Mouse (Mus musculus) neural tube, embryonic 11.5 days (tissue): ENCODE measurements around the gene Utp20. TPM values are rescaled to one million over a fixed set of nuclear protein-coding genes. Genes with fewer than 3 reads are reported as not detected.
"Not testable (repeated sequence)": the region's sequence is repeated elsewhere in the genome, so short reads cannot be mapped to it uniquely, and the experiment has no call there.

Experiments used
- ATAC-seq: fragments of 200-750 bp; cut with Nextera tagmentation; 2 replicates; pipeline ENCODE4 v1.8.0; 2017; ENCODE audit warnings: moderate number of reproducible peaks, mild to moderate bottlenecking, moderate TSS enrichment, moderate library complexity; ENCODE audit not compliant: insufficient read depth, low FRiP score, low TSS enrichment
- DNase-seq: peaks from one replicate; pipeline ENCODE4 v3.0.0-alpha.2; 2015; ENCODE audit warnings: low spot score
- H3K27ac ChIP-seq: fragments of 300-500 bp; sonication (generic); 2 replicates; pipeline ENCODE4 v1.5.1; 2014; ENCODE audit warnings: low read depth, mild to moderate bottlenecking, low read length
- H3K27me3 ChIP-seq: fragments of 300-500 bp; sonication (generic); 2 replicates; pipeline ENCODE4 v1.6.1; 2014; ENCODE audit warnings: mild to moderate bottlenecking, low read length, mixed read lengths; ENCODE audit not compliant: control insufficient read depth, insufficient read depth
- H3K36me3 ChIP-seq: fragments of 300-500 bp; sonication (generic); 2 replicates; pipeline ENCODE4 v1.6.1; 2014; ENCODE audit warnings: mild to moderate bottlenecking, low read length, moderate library complexity, mixed read lengths; ENCODE audit not compliant: control insufficient read depth, insufficient read depth
- H3K4me1 ChIP-seq: fragments of 300-500 bp; sonication (generic); 2 replicates; pipeline ENCODE4 v1.6.1; 2014; ENCODE audit warnings: low read length, mixed read lengths; ENCODE audit not compliant: control insufficient read depth, insufficient read depth
- H3K4me2 ChIP-seq: fragments of 300-500 bp; sonication (generic); 2 replicates; pipeline ENCODE4 v1.6.1; 2014; ENCODE audit warnings: low read depth, mild to moderate bottlenecking, moderate library complexity
- H3K4me3 ChIP-seq: fragments of 300-500 bp; sonication (generic); 2 replicates; pipeline ENCODE4 v1.5.1; 2014; ENCODE audit warnings: low read depth, low read length
- H3K9ac ChIP-seq: fragments of 300-500 bp; sonication (generic); 2 replicates; pipeline ENCODE4 v1.6.1; 2014; ENCODE audit warnings: mild to moderate bottlenecking, low read length
- H3K9me3 ChIP-seq: fragments of 300-500 bp; sonication (generic); 2 replicates; pipeline ENCODE4 v1.6.1; 2016; ENCODE audit warnings: low read length; ENCODE audit not compliant: control insufficient read depth
- WGBS: fragments of 180-500 bp; shearing (Covaris S2); extraction: QIAGEN DNeasy Blood & Tissue Kit; methylation state at CpG from one replicate; pipeline ENCODE4 v1.1.7; 2014; 5-methylcytosine and 5-hydroxymethylcytosine counted together
- polyA plus RNA-seq: library from polyadenylated mRNA; unstranded; fragments of >200 nt; fragmentation: Nextera tagmentation; extraction: Ambion mirVana; gene quantifications from 2 replicates; pipeline ENCODE4 v1.2.1, GENCODE M21; 2014

Utp20 gene
- polyA plus RNA-seq, 1 experiment from 2014 or later: 20.6 TPM

DNA sequence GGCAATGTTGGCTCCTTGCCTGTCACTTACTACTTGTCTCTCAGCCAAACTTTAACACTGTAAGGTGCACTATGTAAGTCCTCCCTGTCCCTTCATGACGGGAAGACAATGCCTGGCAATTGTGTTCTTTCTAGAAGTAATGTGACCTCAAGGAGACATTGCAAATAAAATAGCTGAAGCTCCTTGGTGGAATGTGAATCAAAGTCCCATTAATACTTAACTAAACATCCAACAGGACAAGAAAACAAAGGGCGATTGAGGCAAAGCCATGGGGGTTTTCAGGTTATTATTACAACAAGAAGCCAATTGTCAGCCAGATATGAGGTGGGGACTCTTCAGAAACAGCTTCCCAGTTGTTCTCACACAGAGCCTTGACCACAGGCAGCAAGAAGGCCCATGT, 7.6 kb upstream of the Utp20 start:
- H3K27me3 ChIP-seq: no peaks in the 10 kb centered on the region
- ATAC-seq (no peak), DNase-seq (no peak)
- H3K9me3 ChIP-seq: no peaks in the 10 kb centered on the region
- 71% methylated on average over 2 of the region's 2 CpGs for whole genome bisulfite sequencing
- H3K4me3 ChIP-seq: no peak overlapping the region
- H3K4me1 ChIP-seq: no peaks in the 10 kb centered on the region
- no peak overlapping the region for H3K27ac ChIP-seq
- H3K36me3 ChIP-seq: no peaks in the 10 kb centered on the region
- no peak overlapping the region for H3K4me2 ChIP-seq
- H3K9ac ChIP-seq: no peak overlapping the region

- Histone ChIP-seq H3K4me2 (no peak overlapping the region), H3K9ac (no peak overlapping the region), H3K27ac (no peak overlapping the region), H3K9me3 (no peaks in the 10 kb centered on the region), H3K36me3 (no peaks in the 10 kb centered on the region), H3K4me1 (peaks cover 3% of the 10 kb centered on the region; the same call in 1 of the 2 replicates), H3K27me3 (no peaks in the 10 kb centered on the region), H3K4me3 (no peak overlapping the region)
- no peak for DNase-seq
- ATAC-seq: no peak
Observed at GRCm38 (mm10) chr10:88828361-88828760, 1.8 kb upstream of the Utp20 start.

DNA sequence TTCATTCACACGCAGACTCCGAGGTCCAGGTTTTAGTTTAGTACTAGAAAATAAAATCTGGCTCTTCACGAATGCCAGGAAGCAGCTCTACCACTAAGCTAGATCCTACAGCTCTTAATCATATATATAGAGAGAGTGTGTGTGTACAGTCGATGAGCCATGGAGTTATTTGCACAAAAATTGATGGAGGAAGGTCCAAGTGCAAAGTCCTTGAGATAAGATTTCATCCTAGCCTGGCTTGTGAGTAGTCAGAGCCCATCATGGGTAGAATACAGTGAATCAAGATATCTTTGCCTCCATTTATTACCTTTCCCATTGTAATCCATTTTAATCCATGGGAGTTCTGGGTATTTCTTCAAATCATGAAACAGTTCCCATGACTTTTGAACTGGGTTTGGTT, 992 bp upstream of the Utp20 start:
- H3K27ac ChIP-seq: no peak overlapping the region
- H3K9ac ChIP-seq: no peak overlapping the region
- 91% methylated on average over 4 of the region's 4 CpGs for WGBS
- H3K27me3 ChIP-seq: no peaks in the 10 kb centered on the region
- H3K4me1 ChIP-seq: peaks cover 3% of the 10 kb centered on the region; the same call in 1 of the 2 replicates
- no peak overlapping the region; the same call in 1 of the 2 replicates for H3K4me3 ChIP-seq
- ATAC-seq: no peak
- no peaks in the 10 kb centered on the region for H3K9me3 ChIP-seq
- no peak overlapping the region for H3K4me2 ChIP-seq
- no peaks in the 10 kb centered on the region for H3K36me3 ChIP-seq
- no peak for DNase-seq

GRCm38 (mm10) chr10:88826947-88827306, 323 bp upstream of the Utp20 start:
- H3K4me2 ChIP-seq: peak overlapping the region; percentile 49
- not testable (repeated sequence) for DNase-seq, H3K27ac ChIP-seq, H3K9me3 ChIP-seq, H3K4me1 ChIP-seq, H3K36me3 ChIP-seq, H3K27me3 ChIP-seq
- H3K9ac ChIP-seq: peak overlapping the region; percentile 45
- 4% methylated on average over 6 of the region's 6 CpGs for WGBS
- H3K4me3 ChIP-seq: peak overlapping the region; percentile 89
- ATAC-seq: peak; percentile 43; the same call in 1 of the 2 replicates

DNA sequence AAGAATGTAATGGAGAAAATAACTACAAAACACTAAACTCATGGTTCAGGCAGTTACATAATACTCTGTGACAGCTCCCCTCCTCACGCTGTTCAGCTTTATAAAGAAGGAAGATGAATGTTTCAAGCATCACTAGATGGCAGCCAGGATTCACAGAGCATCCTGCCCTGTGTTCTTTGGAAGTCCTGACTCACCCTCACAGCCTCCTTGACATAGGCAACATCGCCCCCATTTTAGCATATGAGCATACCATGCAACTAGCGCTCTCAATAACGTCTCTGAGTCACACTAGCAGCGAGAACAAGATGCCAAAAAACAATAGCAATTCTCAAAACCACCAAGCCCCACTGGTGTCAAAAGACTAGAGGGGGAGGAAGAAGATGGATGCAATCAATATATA, 9.3 kb downstream of the Utp20 start:
- Histone ChIP-seq H3K27ac (no peak overlapping the region), H3K9me3 (no peaks in the 10 kb centered on the region), H3K27me3 (no peaks in the 10 kb centered on the region), H3K4me1 (no peaks in the 10 kb centered on the region), H3K36me3 (peaks cover 8% of the 10 kb centered on the region), H3K4me3 (no peak overlapping the region), H3K4me2 (no peak overlapping the region), H3K9ac (no peak overlapping the region)
- no peak for DNase-seq
- 90% methylated on average over 5 of the region's 5 CpGs for WGBS
- ATAC-seq: no peak

- no peaks in the 10 kb centered on the region for H3K4me1 ChIP-seq
- H3K27me3 ChIP-seq: no peaks in the 10 kb centered on the region
- H3K9me3 ChIP-seq: no peaks in the 10 kb centered on the region
- H3K9ac ChIP-seq: no peak overlapping the region
- ATAC-seq (no peak), DNase-seq (no peak)
- H3K4me3 ChIP-seq: no peak overlapping the region
- no peak overlapping the region for H3K4me2 ChIP-seq
- peaks cover 8% of the 10 kb centered on the region for H3K36me3 ChIP-seq
- WGBS: 96% methylated on average over 2 of the region's 2 CpGs
- no peak overlapping the region for H3K27ac ChIP-seq
Observed at GRCm38 (mm10) chr10:88815256-88815655, 11.3 kb downstream of the Utp20 start.

DNA sequence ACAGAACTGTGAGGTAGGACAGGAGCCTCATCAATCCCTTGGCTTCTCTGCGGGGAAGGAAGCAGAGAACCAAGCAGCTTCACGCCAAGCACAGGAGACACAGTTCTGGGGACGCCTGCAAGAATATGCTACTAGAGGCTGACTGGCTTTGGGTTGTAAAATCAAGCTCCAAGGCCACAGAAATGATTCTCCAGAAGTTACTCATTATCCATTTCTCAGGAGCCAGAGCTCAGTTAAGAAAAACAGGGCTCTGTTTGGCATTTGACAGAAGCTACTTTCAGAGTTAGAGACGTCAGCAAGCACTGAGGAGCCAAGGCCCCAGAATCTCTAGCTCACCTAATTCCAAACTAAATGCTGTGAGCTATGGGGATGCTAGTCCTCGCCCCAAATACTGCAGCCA, 14.9 kb downstream of the Utp20 start:
- Histone ChIP-seq H3K27ac (no peak overlapping the region), H3K4me1 (no peaks in the 10 kb centered on the region), H3K36me3 (0 out of 2 replicates have a peak, but pooled peaks cover 9% of the 10 kb centered on the region), H3K9me3 (no peaks in the 10 kb centered on the region), H3K27me3 (no peaks in the 10 kb centered on the region), H3K4me2 (no peak overlapping the region), H3K9ac (no peak overlapping the region), H3K4me3 (no peak overlapping the region)
- ATAC-seq (no peak), DNase-seq (no peak)
- WGBS: 92% methylated on average over 5 of the region's 5 CpGs

GRCm38 (mm10) chr10:88802236-88802635, 24.4 kb downstream of the Utp20 start:
- Histone ChIP-seq H3K27ac (no peak overlapping the region), H3K4me2 (no peak overlapping the region), H3K4me1 (no peaks in the 10 kb centered on the region), H3K36me3 (no peaks in the 10 kb centered on the region; the same call in 1 of the 2 replicates), H3K9ac (no peak overlapping the region), H3K27me3 (no peaks in the 10 kb centered on the region), H3K9me3 (no peaks in the 10 kb centered on the region), H3K4me3 (no peak overlapping the region)
- no peak for ATAC-seq
- no peak for DNase-seq
- WGBS: 93% methylated on average over 3 of the region's 3 CpGs

DNA sequence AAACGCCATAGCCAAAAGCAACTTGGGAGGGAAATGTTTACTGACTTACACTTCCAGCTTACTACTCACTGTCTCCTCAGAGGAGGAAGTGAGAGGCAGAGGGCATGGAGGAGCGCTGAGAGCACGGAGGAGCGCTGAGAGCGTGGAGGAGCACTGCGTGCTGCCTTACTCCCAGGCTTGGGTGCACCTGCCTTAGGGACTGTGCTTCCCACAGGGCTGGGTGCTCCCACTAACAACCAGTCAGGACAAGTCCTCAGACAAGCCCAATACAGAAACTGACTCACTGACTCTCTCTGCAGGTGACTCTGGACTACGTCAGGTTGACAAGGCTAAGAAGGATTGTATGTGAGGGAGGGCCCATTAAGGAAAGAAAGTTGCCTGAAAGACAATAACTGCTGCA, 27.2 kb downstream of the Utp20 start:
- no peak overlapping the region for H3K4me2 ChIP-seq
- H3K4me1 ChIP-seq: no peaks in the 10 kb centered on the region
- H3K27ac ChIP-seq: no peak overlapping the region
- no peaks in the 10 kb centered on the region; the same call in 1 of the 2 replicates for H3K36me3 ChIP-seq
- no peaks in the 10 kb centered on the region for H3K9me3 ChIP-seq
- no peak for DNase-seq
- 93% methylated on average over 7 of the region's 7 CpGs for WGBS
- H3K9ac ChIP-seq: no peak overlapping the region
- H3K4me3 ChIP-seq: no peak overlapping the region
- ATAC-seq: no peak
- H3K27me3 ChIP-seq: no peaks in the 10 kb centered on the region
